Mouse (Mus musculus) hindbrain, embryonic 14.5 days (tissue): Measurements from ENCODE around the gene Ivd. TPM values are rescaled to one million over a fixed set of nuclear protein-coding genes. Genes with fewer than 3 reads are reported as not detected.

ENCODE experiments used
- ATAC-seq: fragments of 200-750 bp; cut with Nextera tagmentation; 2 replicates; pipeline ENCODE4 v1.8.0; 2017; ENCODE audit warnings: moderate number of reproducible peaks, mild to moderate bottlenecking, moderate TSS enrichment, moderate library complexity; ENCODE audit not compliant: low FRiP score
- DNase-seq: peaks from one replicate; pipeline ENCODE4 v3.0.0-alpha.2; 2015; ENCODE audit warnings: low spot score
- H3K27ac ChIP-seq: fragments of 300-500 bp; sonication (generic); 2 replicates; pipeline ENCODE4 v1.5.1; 2014; ENCODE audit warnings: mild to moderate bottlenecking, moderate library complexity
- H3K27me3 ChIP-seq: fragments of 300-500 bp; sonication (generic); 2 replicates; pipeline ENCODE4 v1.6.1; 2014; ENCODE audit warnings: mild to moderate bottlenecking, low read length, mixed read lengths; ENCODE audit not compliant: control insufficient read depth, insufficient read depth
- H3K36me3 ChIP-seq: fragments of 300-500 bp; sonication (generic); replicated peaks from 2 replicates; pipeline ENCODE4 v1.6.1; 2014; ENCODE audit not compliant: control insufficient read depth, insufficient read depth
- H3K4me1 ChIP-seq: fragments of 300-500 bp; sonication (generic); replicated peaks from 2 replicates; pipeline ENCODE4 v1.6.1; 2014; ENCODE audit warnings: antibody characterized with exemption, low read length, mixed read lengths; ENCODE audit not compliant: control insufficient read depth, insufficient read depth
- H3K4me2 ChIP-seq: fragments of 300-500 bp; sonication (generic); replicated peaks from 2 replicates; pipeline ENCODE4 v1.6.1; 2014; ENCODE audit warnings: mild to moderate bottlenecking, moderate library complexity
- H3K4me3 ChIP-seq: fragments of 300-500 bp; sonication (generic); replicated peaks from 2 replicates; pipeline ENCODE4 v1.5.1; 2014; ENCODE audit warnings: mild to moderate bottlenecking, low read length
- H3K9ac ChIP-seq: fragments of 300-500 bp; sonication (generic); 2 replicates; pipeline ENCODE4 v1.6.1; 2014
- H3K9me3 ChIP-seq: fragments of 300-500 bp; sonication (generic); 2 replicates; pipeline ENCODE4 v1.6.1; 2016; ENCODE audit warnings: low read length; ENCODE audit not compliant: control insufficient read depth
- WGBS: fragments of 180-500 bp; shearing (Covaris S2); extraction: QIAGEN DNeasy Blood & Tissue Kit; methylation state at CpG from one replicate; pipeline ENCODE4 v1.1.7; 2014; 5-methylcytosine and 5-hydroxymethylcytosine counted together
- polyA plus RNA-seq: library from polyadenylated mRNA; unstranded; fragments of >200 nt; fragmentation: Nextera tagmentation; extraction: Ambion mirVana; gene quantifications from 2 replicates; pipeline ENCODE4 v1.2.1, GENCODE M21; 2014

Gene Ivd
- polyA plus RNA-seq, 1 experiment from 2014 or later: 36.4 TPM

GRCm38 (mm10) chr2:118912706-118913105 is 51.0 kb downstream of the Ivd start:
- H3K4me1 ChIP-seq: peaks cover 26% of the 10 kb centered on the region

GRCm38 (mm10) chr2:118913551-118914276 is 52.0 kb downstream of the Ivd start:
- H3K36me3 ChIP-seq: peaks cover 2% of the 10 kb centered on the region; the same call in 1 of the 2 replicates
- H3K4me2 ChIP-seq: no peak overlapping the region
- whole genome bisulfite sequencing: 53% methylated on average over 11 of the region's 11 CpGs
- no peaks in the 10 kb centered on the region for H3K27me3 ChIP-seq
- 0 out of 2 replicates have a peak overlapping the region, but pooled peaks have one; percentile 24 for H3K9ac ChIP-seq
- no peak overlapping the region for H3K27ac ChIP-seq
- H3K4me3 ChIP-seq: no peak overlapping the region
- DNase-seq (no peak), ATAC-seq (no peak)
- peaks cover 26% of the 10 kb centered on the region for H3K4me1 ChIP-seq
- no peaks in the 10 kb centered on the region for H3K9me3 ChIP-seq

More at GRCm38 (mm10) chr2:118912706-118913105, 51.0 kb downstream of the Ivd start:
- H3K27ac ChIP-seq: no peak overlapping the region
- H3K4me2 ChIP-seq: no peak overlapping the region
- DNase-seq (no peak), ATAC-seq (no peak)
- 79% methylated on average over 8 of the region's 8 CpGs for WGBS
- H3K27me3 ChIP-seq: no peaks in the 10 kb centered on the region
- no peak overlapping the region for H3K9ac ChIP-seq
- H3K36me3 ChIP-seq: 0 out of 2 replicates have a peak, but pooled peaks cover 2% of the 10 kb centered on the region
- H3K4me3 ChIP-seq: no peak overlapping the region
- no peaks in the 10 kb centered on the region for H3K9me3 ChIP-seq

GRCm38 (mm10) chr2:118914685-118915084 is 52.9 kb downstream of the Ivd start:
- no peaks in the 10 kb centered on the region for H3K27me3 ChIP-seq
- 29% methylated on average over 8 of the region's 8 CpGs for WGBS
- no peaks in the 10 kb centered on the region for H3K9me3 ChIP-seq
- ATAC-seq: no peak
- H3K4me2 ChIP-seq: no peak overlapping the region
- H3K36me3 ChIP-seq: peaks cover 9% of the 10 kb centered on the region
- DNase-seq: no peak
- H3K4me3 ChIP-seq: no peak overlapping the region
- H3K4me1 ChIP-seq: peaks cover 26% of the 10 kb centered on the region
- H3K27ac ChIP-seq: no peak overlapping the region
- no peak overlapping the region for H3K9ac ChIP-seq

DNA sequence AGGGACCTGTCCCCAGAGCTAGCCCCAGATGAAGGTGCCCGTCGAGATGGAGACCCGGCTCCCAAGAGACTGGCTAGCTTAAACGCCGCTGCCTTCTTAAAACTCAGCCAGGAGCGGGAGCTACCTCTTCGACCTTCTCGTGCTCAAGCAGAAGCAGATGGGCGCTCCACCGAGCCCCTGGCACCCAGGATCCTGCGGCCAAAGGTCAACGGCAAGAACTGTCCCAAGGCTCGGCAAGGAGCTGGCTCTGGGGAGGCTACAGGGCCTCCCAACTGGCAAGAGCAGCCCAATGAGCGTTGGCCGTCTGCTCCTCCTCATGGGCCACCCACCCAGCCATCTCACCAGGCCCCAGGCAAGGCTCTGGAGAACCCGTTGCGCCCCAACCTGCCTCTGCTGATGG is 54.7 kb downstream of the Ivd start:
- H3K4me1 ChIP-seq: peaks cover 26% of the 10 kb centered on the region
- H3K36me3 ChIP-seq: peaks cover 24% of the 10 kb centered on the region
- no peaks in the 10 kb centered on the region for H3K27me3 ChIP-seq
- H3K9ac ChIP-seq: no peak overlapping the region
- no peak for ATAC-seq
- no peaks in the 10 kb centered on the region for H3K9me3 ChIP-seq
- H3K27ac ChIP-seq: no peak overlapping the region
- H3K4me2 ChIP-seq: no peak overlapping the region
- WGBS: 91% methylated on average over 17 of the region's 17 CpGs
- no peak overlapping the region for H3K4me3 ChIP-seq
- DNase-seq: no peak

- Histone ChIP-seq H3K4me3 (no peak overlapping the region), H3K27ac (no peak overlapping the region), H3K27me3 (no peaks in the 10 kb centered on the region), H3K9ac (no peak overlapping the region), H3K4me2 (no peak overlapping the region), H3K9me3 (no peaks in the 10 kb centered on the region), H3K4me1 (peaks cover 13% of the 10 kb centered on the region), H3K36me3 (peaks cover 45% of the 10 kb centered on the region)
- DNase-seq (no peak), ATAC-seq (no peak)
- 43% methylated on average over 1 of the region's 1 CpGs for WGBS
Observed at GRCm38 (mm10) chr2:118918543-118918942, 56.8 kb downstream of the Ivd start.

GRCm38 (mm10) chr2:118920428-118920827 is 58.7 kb downstream of the Ivd start:
- ATAC-seq (no peak), DNase-seq (no peak)
- no peak overlapping the region for H3K27ac ChIP-seq
- H3K9ac ChIP-seq: no peak overlapping the region
- peaks cover 50% of the 10 kb centered on the region for H3K36me3 ChIP-seq
- no peaks in the 10 kb centered on the region for H3K9me3 ChIP-seq
- H3K4me2 ChIP-seq: no peak overlapping the region
- WGBS: 89% methylated on average over 3 of the region's 3 CpGs
- H3K27me3 ChIP-seq: no peaks in the 10 kb centered on the region
- no peaks in the 10 kb centered on the region for H3K4me1 ChIP-seq
- H3K4me3 ChIP-seq: no peak overlapping the region

- Histone ChIP-seq H3K27ac (no peak overlapping the region), H3K4me2 (peak overlapping the region; percentile 94), H3K27me3 (no peaks in the 10 kb centered on the region), H3K4me3 (peak overlapping the region; percentile 54), H3K36me3 (peaks cover 31% of the 10 kb centered on the region), H3K4me1 (peaks cover 12% of the 10 kb centered on the region), H3K9ac (peak overlapping the region; percentile 78), H3K9me3 (no peaks in the 10 kb centered on the region)
- DNase-seq (no peak), ATAC-seq (peak; percentile 46)
- WGBS: 2% methylated on average over 6 of the region's 6 CpGs
Observed at GRCm38 (mm10) chr2:118925952-118926351, 64.2 kb downstream of the Ivd start.

DNA sequence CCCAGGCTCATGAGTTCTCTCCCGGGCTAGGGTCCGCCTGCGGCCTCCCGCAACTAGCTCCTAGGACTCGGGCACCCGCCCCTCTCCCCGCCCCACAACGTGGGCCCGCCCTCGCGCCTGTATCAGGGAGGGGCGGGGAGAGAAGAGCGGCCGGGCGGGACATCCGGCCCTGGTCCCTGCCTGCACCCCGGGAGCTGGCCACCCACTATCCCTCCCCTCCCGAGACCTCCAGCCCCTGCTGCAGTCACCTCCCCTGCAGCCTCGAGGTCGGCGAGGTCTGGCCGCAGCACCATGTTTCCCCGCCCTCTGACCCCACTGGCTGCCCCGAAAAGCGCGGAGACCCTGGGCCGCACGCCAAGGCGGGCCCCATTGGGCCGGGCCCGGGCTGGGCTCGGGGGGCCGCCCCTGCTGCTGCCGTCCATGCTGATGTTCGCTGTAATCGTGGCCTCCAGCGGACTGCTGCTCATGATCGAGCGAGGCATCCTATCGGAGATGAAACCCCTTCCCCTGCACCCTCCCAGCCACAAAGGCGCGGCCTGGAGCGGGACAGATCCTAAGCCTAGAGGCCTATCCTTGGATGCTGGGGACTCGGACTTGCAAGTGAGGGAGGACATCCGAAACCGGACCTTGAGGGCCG is 64.7 kb downstream of the Ivd start, which contains the start of gene Chst14:
Gene Chst14 (plus strand): TSS at position 136 of the 637 bp plus-strand sequence.
- Histone ChIP-seq H3K4me1 (peaks cover 12% of the 10 kb centered on the region), H3K9ac (peak within 1 kb of the TSS; percentile 78), H3K4me3 (peak within 1 kb of the TSS; percentile 54), H3K9me3 (no peaks in the 10 kb centered on the region), H3K4me2 (peak within 1 kb of the TSS; percentile 94), H3K27me3 (no peaks in the 10 kb centered on the region), H3K27ac (no peak within 1 kb of the TSS), H3K36me3 (peaks cover 26% of the 10 kb centered on the region)
- peak; percentile 81 for ATAC-seq
- WGBS: 2% methylated on average over 44 of the region's 47 CpGs
- peak; percentile 61 for DNase-seq

DNA sequence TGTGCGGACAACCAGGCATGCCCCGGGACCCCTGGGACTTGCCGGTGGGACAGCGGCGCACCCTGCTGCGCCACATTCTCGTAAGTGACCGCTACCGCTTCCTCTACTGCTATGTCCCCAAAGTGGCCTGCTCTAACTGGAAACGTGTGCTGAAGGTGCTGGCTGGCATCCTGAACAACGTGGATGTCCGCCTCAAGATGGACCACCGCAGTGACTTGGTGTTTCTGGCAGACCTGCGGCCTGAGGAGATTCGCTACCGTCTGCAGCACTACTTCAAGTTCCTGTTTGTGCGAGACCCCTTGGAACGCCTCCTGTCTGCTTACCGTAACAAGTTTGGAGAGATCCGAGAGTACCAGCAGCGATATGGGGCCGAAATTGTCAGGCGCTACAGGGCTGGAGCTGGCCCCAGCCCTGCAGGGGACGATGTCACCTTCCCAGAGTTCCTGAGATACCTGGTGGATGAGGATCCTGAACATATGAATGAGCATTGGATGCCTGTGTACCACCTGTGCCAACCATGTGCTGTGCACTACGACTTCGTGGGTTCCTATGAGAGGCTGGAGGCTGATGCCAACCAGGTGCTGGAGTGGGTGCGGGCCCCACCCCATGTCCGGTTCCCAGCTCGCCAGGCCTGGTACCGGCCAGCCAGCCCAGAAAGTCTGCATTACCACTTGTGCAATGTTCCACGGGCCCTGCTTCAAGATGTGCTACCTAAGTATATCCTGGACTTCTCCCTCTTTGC is 65.4 kb downstream of the Ivd start:
- DNase-seq (no peak), ATAC-seq (0 out of 2 replicates have a peak, but pooled peaks have one; percentile 1)
- Histone ChIP-seq H3K9ac (peak overlapping the region; percentile 78), H3K9me3 (no peaks in the 10 kb centered on the region), H3K4me1 (peaks cover 12% of the 10 kb centered on the region), H3K4me2 (peak overlapping the region; percentile 94), H3K27ac (no peak overlapping the region), H3K27me3 (no peaks in the 10 kb centered on the region), H3K36me3 (peaks cover 19% of the 10 kb centered on the region), H3K4me3 (peak overlapping the region; percentile 54)
- 35% methylated on average over 31 of the region's 31 CpGs for WGBS
